Mouse (Mus musculus): ENCODE measurements around the gene Bora.

The Bora gene

DNA sequence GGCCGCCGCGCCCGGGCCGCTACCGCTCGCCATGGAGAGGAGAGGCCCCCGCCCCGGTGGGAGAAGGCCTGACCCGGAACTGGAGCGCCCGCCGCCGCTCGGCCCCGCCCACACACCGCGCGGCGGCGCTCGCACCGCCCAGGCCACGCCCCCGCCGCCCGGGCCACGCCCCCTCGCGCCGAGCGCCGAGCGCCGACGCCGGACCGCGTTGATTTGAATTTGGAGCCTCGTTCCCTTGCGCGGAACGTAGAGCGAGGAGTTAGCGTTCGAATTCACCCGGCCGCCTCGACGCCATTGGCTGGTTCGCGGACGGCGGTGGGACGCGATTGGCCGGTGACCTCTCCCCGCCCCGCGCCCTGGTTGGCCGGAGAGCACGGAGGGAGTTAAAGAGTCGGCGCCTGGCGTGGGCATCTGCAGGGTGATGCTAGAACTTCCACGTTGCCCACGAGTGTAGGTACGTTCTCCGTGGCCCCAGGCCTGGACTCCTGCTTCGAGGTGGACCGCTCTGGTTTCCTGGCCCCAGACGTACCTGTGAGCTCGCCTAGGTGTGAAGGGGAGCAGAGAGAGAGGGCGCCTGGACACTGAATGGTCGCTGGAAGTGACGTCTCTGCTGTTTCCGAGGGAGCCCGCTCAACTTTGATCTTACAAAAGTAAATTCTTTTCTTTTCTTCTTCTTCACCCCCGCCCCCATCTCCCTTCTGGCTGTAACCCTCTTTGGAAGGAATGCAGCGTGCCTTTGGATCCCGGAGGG lies at the start of gene Bora, which contains the start of gene Mzt1:
Gene Bora, plus strand, starts transcription at position 192 of the 751 bp plus-strand sequence.
Gene Mzt1, minus strand, starts transcription at position 104 of the 751 bp plus-strand sequence.
- under 1% methylated on average over 80 of the region's 81 CpGs for WGBS

GRCm38 (mm10) chr14:99010224-99010919 lies 35.6 kb upstream of the Bora start:
- WGBS = 65% methylated on average over 8 of the region's 8 CpGs

DNA sequence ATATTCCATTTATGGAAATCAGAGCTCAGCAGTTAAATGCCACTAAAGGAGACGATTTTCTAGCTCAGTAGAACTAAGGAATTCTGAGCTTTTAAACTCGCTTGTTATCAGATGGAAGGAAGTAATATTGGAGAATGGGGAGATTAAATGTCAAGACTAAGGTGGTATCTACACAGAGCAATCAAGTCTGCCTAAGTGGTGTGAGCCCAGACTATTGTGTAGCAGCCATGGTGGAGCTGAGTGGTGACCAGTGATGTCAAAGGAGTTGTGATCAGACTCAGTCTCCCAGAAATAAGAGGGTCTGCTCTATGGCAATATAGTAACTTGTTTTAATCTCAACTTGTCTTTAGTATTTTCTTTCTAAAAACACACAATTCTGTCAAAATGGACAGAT lies 35.1 kb upstream of the Bora start:
- WGBS = 55% methylated on average over 2 of the region's 2 CpGs

DNA sequence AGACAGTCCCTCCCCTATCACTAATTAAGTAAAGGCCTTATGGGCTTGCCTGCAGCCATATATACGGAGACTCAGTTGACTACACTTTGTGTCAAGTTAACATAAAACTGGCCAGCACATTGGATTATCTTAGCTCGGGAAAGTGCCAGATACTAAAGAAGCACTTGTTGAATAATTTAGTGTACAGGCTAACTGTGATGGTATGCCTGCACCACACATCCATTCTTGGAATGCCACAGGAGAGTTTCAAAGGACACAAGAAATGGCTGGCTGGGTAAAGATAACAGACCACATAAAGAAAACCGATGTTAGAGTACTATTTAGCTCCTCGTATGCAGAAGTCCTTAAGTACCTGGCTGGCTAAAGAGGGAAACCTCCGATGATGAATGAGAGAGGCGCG lies 27.3 kb upstream of the Bora start:
- 78% methylated on average over 7 of the region's 7 CpGs for WGBS

GRCm38 (mm10) chr14:99019136-99019808 lies 26.8 kb upstream of the Bora start:
- 61% methylated on average over 10 of the region's 10 CpGs for WGBS

GRCm38 (mm10) chr14:99022346-99023086 lies 23.5 kb upstream of the Bora start:
- 24% methylated on average over 12 of the region's 12 CpGs for WGBS

DNA sequence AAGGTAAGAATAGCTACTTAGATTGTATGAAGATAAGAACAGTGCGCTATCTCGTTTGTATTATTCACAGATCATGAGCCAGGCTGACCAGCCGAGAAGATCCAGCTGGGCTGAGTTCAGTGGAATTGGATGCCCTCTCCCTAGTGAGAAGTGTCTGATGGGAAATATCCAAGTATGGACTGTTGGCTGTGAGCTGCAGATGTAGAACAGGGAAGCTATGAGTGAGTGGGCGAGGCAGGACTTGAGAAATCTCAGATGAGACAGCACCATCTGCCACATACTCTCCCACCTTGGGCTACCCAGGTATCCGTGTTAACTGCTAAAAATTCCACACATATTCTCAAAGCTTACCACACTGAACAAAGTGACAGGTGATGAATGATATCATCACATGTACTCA lies 16.0 kb upstream of the Bora start:
- WGBS = 66% methylated on average over 5 of the region's 5 CpGs

- 91% methylated on average over 5 of the region's 5 CpGs for WGBS
Measured at GRCm38 (mm10) chr14:99031337-99031873, 14.6 kb upstream of the Bora start.

DNA sequence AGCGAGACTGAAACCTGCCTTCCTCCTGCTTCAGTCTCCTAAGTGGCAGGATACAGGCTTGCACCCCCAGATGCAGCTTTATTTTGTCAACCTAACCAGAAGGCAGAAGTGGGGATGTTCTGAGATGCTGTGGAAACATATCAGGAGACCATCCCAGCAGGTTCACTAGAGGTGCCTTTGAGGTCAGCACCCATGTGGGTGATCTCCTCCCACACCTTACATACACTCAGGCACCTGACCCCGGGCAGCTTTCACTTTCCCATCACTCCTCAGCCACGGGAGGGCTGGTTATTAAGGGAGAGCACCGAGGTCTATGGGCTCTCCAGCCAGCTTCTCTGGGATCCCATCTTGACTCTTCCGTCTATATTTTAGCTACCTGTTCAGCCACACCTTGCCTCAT lies 13.4 kb upstream of the Bora start:
- WGBS = 84% methylated on average over 5 of the region's 5 CpGs

GRCm38 (mm10) chr14:99034851-99035250 lies 11.2 kb upstream of the Bora start:
- WGBS = 93% methylated on average over 8 of the region's 8 CpGs

GRCm38 (mm10) chr14:99036039-99036438 lies 10.0 kb upstream of the Bora start:
- WGBS = 77% methylated on average over 4 of the region's 4 CpGs

GRCm38 (mm10) chr14:99037703-99038102 lies 8.3 kb upstream of the Bora start:
- WGBS = 63% methylated on average over 2 of the region's 2 CpGs

- WGBS = 74% methylated on average over 5 of the region's 5 CpGs
Measured at GRCm38 (mm10) chr14:99039308-99039707, 6.7 kb upstream of the Bora start.

GRCm38 (mm10) chr14:99041416-99041815 lies 4.6 kb upstream of the Bora start:
- 36% methylated on average over 4 of the region's 4 CpGs for WGBS

- WGBS = 75% methylated on average over 1 of the region's 1 CpGs
Measured at GRCm38 (mm10) chr14:99043499-99043898, 2.5 kb upstream of the Bora start.

GRCm38 (mm10) chr14:99044096-99044495 lies 1.9 kb upstream of the Bora start:
- WGBS = 46% methylated on average over 10 of the region's 10 CpGs

DNA sequence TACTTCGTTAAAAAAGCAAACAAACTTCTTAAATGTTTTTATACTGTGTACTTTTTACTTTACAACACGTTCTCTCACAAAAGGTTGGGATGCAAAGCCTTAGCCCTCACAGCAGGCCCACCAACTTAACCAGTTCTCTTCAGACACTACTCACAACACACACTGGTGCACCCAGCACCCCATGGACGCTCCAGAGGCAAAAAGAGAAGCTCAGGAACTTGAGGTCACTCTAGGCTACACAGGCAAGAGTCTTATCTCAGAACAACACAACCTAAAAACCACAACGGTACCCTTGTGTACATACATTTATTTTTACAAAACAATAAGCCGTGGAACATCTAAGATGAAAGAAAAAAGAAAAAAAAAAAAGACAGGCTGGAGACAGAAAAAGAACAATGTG lies 1.3 kb upstream of the Bora start:
- WGBS = 10% methylated on average over 5 of the region's 5 CpGs

DNA sequence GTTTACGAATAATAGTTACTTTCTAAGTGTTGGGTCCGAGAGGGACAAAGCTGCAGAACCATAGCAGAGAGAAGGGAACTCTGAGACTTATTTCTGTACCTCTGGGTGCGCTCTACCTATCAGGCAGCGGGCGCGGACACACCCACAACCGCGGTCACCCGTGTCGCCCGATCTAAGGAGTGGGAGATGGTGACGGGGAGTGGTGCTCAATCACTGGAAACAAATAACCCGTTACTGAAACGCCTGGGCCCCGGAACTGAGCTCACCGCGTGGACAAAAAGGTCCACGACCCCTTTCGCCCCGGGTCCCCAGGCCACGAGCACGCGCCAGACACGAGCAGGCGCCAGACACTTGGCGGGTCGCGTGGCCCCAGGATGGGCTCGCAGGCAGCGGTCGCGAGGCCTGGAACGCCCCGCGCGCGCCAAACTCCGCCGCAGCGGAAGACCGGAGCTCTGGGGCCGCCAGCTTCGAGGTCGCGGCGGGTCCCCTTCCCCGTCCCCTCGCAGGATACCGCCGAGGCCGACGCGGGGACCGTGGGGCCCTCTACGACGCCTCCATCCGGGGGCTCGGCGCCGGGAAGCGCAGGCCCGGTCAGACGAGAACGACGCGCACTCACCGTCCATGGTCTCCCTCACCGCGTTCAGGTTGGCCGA lies 518 bp upstream of the Bora start:
- under 1% methylated on average over 70 of the region's 70 CpGs for WGBS

DNA sequence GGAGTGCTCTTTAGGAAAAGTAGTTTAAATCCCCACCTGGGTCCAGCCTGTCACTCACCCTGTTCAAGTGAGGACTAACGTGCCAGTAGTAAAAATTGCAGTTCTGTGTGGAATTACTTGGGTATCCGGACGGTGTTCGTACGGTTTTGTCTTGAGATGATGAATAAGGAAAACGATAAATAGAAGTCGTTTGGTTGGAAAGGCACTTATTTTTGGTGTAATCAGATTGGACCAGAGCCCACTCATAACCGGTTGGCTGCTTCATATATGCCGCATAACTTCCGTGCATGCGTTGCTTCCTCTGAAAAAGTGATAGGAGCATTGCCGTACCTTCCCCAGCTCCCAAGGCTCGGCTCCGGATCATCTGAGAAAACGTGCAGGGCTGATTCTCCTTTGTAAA lies 760 bp downstream of the Bora start:
- under 1% methylated on average over 15 of the region's 15 CpGs for WGBS

GRCm38 (mm10) chr14:99058959-99059586 lies 13.1 kb downstream of the Bora start:
- 62% methylated on average over 7 of the region's 7 CpGs for WGBS

DNA sequence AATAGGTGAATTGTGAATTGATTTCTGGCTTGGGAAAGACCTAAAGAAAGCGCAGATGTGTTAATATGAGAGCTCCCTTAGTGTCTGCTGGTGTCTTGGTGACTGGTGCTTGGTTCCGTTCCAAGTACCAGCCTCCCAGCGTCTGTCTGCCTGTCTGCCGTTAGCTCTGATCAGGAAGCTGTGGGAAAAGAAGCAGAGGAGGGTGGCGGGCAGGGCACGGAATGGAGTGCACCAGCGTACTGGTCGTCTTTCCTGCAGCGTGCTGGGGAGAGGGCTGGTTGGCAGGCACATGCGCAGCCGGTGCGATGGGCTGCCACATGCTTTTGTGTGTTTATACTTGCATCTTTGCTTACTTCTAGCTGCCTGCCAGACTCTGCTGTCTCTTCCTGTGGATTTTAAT lies 14.6 kb downstream of the Bora start:
- WGBS = 52% methylated on average over 12 of the region's 12 CpGs

Measured in cerebral cortex, adult 2 months (tissue).